Mouse (Mus musculus): ENCODE measurements around the gene Il22ra1. TPM values are rescaled to one million over a fixed set of nuclear protein-coding genes. Genes with fewer than 3 reads are reported as not detected.

Gene Il22ra1
- polyA plus RNA-seq, 1 experiment from 2014 or later = not detected

- H3K4me2 ChIP-seq (ENCODE audit: low read depth) = no peak overlapping the region
- no peaks in the 10 kb centered on the region for H3K4me1 ChIP-seq (ENCODE audit: control insufficient read depth, insufficient read depth, low read length)
- no peaks in the 10 kb centered on the region for H3K27me3 ChIP-seq (ENCODE audit: control insufficient read depth, insufficient read depth, low read length)
- no peak overlapping the region for H3K4me3 ChIP-seq (ENCODE audit: low read depth, low read length)
- ATAC-seq (ENCODE audit: insufficient read depth, low FRiP score, low TSS enrichment) (no peak), DNase-seq (ENCODE audit: low spot score) (no peak)
- WGBS = 80% methylated on average over 6 of the region's 6 CpGs
- H3K27ac ChIP-seq (ENCODE audit: low read depth, low read length) = no peak overlapping the region
- H3K9me3 ChIP-seq (ENCODE audit: control insufficient read depth, low read length) = no peaks in the 10 kb centered on the region
- H3K9ac ChIP-seq (ENCODE audit: low read length) = no peak overlapping the region
- H3K36me3 ChIP-seq (ENCODE audit: control insufficient read depth, insufficient read depth, low read length) = no peaks in the 10 kb centered on the region
Observed at GRCm38 (mm10) chr4:135787271-135787670, 59.3 kb downstream of the Il22ra1 start.

- 71% methylated on average over 2 of the region's 2 CpGs for WGBS
- Histone ChIP-seq H3K9me3 (ENCODE audit: control insufficient read depth, low read length) (no peaks in the 10 kb centered on the region), H3K4me2 (ENCODE audit: low read depth) (no peak overlapping the region), H3K27me3 (ENCODE audit: control insufficient read depth, insufficient read depth, low read length) (no peaks in the 10 kb centered on the region), H3K4me3 (ENCODE audit: low read depth, low read length) (no peak overlapping the region), H3K36me3 (ENCODE audit: control insufficient read depth, insufficient read depth, low read length) (no peaks in the 10 kb centered on the region), H3K27ac (ENCODE audit: low read depth, low read length) (no peak overlapping the region), H3K4me1 (ENCODE audit: control insufficient read depth, insufficient read depth, low read length) (no peaks in the 10 kb centered on the region), H3K9ac (ENCODE audit: low read length) (no peak overlapping the region)
- ATAC-seq (ENCODE audit: insufficient read depth, low FRiP score, low TSS enrichment) (no peak), DNase-seq (ENCODE audit: low spot score) (no peak)
Observed at GRCm38 (mm10) chr4:135789135-135789534, 61.2 kb downstream of the Il22ra1 start.

GRCm38 (mm10) chr4:135792821-135793220, 64.8 kb downstream of the Il22ra1 start:
- H3K36me3 ChIP-seq (ENCODE audit: control insufficient read depth, insufficient read depth, low read length) = no peaks in the 10 kb centered on the region
- no peak overlapping the region for H3K27ac ChIP-seq (ENCODE audit: low read depth, low read length)
- no peaks in the 10 kb centered on the region for H3K27me3 ChIP-seq (ENCODE audit: control insufficient read depth, insufficient read depth, low read length)
- no peaks in the 10 kb centered on the region for H3K4me1 ChIP-seq (ENCODE audit: control insufficient read depth, insufficient read depth, low read length)
- no peaks in the 10 kb centered on the region for H3K9me3 ChIP-seq (ENCODE audit: control insufficient read depth, low read length)
- H3K4me2 ChIP-seq (ENCODE audit: low read depth) = no peak overlapping the region
- ATAC-seq (ENCODE audit: insufficient read depth, low FRiP score, low TSS enrichment) = no peak
- 89% methylated on average over 5 of the region's 5 CpGs for WGBS
- no peak for DNase-seq (ENCODE audit: low spot score)
- H3K9ac ChIP-seq (ENCODE audit: low read length) = no peak overlapping the region
- H3K4me3 ChIP-seq (ENCODE audit: low read depth, low read length) = no peak overlapping the region

- no peaks in the 10 kb centered on the region for H3K27me3 ChIP-seq (ENCODE audit: control insufficient read depth, insufficient read depth, low read length)
- no peaks in the 10 kb centered on the region for H3K9me3 ChIP-seq (ENCODE audit: control insufficient read depth, low read length)
- WGBS = 47% methylated on average over 9 of the region's 11 CpGs
- H3K27ac ChIP-seq (ENCODE audit: low read depth, low read length) = no peak overlapping the region
- no peak for DNase-seq (ENCODE audit: low spot score)
- no peak for ATAC-seq (ENCODE audit: insufficient read depth, low FRiP score, low TSS enrichment)
- no peaks in the 10 kb centered on the region for H3K4me1 ChIP-seq (ENCODE audit: control insufficient read depth, insufficient read depth, low read length)
- no peak overlapping the region for H3K4me3 ChIP-seq (ENCODE audit: low read depth, low read length)
- H3K36me3 ChIP-seq (ENCODE audit: control insufficient read depth, insufficient read depth, low read length) = no peaks in the 10 kb centered on the region
- H3K4me2 ChIP-seq (ENCODE audit: low read depth) = no peak overlapping the region
- H3K9ac ChIP-seq (ENCODE audit: low read length) = no peak overlapping the region
Observed at GRCm38 (mm10) chr4:135797931-135798330, 70.0 kb downstream of the Il22ra1 start.

GRCm38 (mm10) chr4:135801543-135801942, 73.6 kb downstream of the Il22ra1 start:
- no peaks in the 10 kb centered on the region for H3K27me3 ChIP-seq (ENCODE audit: control insufficient read depth, insufficient read depth, low read length)
- H3K4me3 ChIP-seq (ENCODE audit: low read depth, low read length) = no peak overlapping the region
- no peaks in the 10 kb centered on the region for H3K9me3 ChIP-seq (ENCODE audit: control insufficient read depth, low read length)
- no peak overlapping the region for H3K27ac ChIP-seq (ENCODE audit: low read depth, low read length)
- no peak overlapping the region for H3K4me2 ChIP-seq (ENCODE audit: low read depth)
- WGBS = 22% methylated on average over 8 of the region's 8 CpGs
- H3K9ac ChIP-seq (ENCODE audit: low read length) = no peak overlapping the region
- ATAC-seq (ENCODE audit: insufficient read depth, low FRiP score, low TSS enrichment) = no peak
- DNase-seq (ENCODE audit: low spot score) = peak; percentile 88
- no peaks in the 10 kb centered on the region for H3K4me1 ChIP-seq (ENCODE audit: control insufficient read depth, insufficient read depth, low read length)
- no peaks in the 10 kb centered on the region for H3K36me3 ChIP-seq (ENCODE audit: control insufficient read depth, insufficient read depth, low read length)

Other genes with a start within 250 kb of the Il22ra1 start
- gene Stpg1, start 233.4 kb upstream of the Il22ra1 start, polyA plus RNA-seq (2014; fragmentation: Nextera tagmentation; extraction: Ambion mirVana) = 0.37 and 0.72 TPM in 2 replicates
- gene Nipal3, start 233.1 kb upstream of the Il22ra1 start, polyA plus RNA-seq (2014; fragmentation: Nextera tagmentation; extraction: Ambion mirVana) = 2.1 and 4.4 TPM in 2 replicates
- 4.2 and 4.3 TPM in 2 replicates for gene Grhl3, start 154.5 kb upstream of the Il22ra1 start, polyA plus RNA-seq (2014; fragmentation: Nextera tagmentation; extraction: Ambion mirVana)
- gene Ifnlr1, start 41.9 kb upstream of the Il22ra1 start, polyA plus RNA-seq (2014; fragmentation: Nextera tagmentation; extraction: Ambion mirVana) = 0.05 and 0.16 TPM in 2 replicates
- gene Myom3, start 31.5 kb downstream of the Il22ra1 start, polyA plus RNA-seq (2014; fragmentation: Nextera tagmentation; extraction: Ambion mirVana) = 0.62 and 0.93 TPM in 2 replicates
- gene Srsf10, start 127.6 kb downstream of the Il22ra1 start, polyA plus RNA-seq (2014; fragmentation: Nextera tagmentation; extraction: Ambion mirVana) = 349 and 359 TPM in 2 replicates
- gene Pnrc2, start 145.7 kb downstream of the Il22ra1 start, polyA plus RNA-seq (2014; fragmentation: Nextera tagmentation; extraction: Ambion mirVana) = 196 and 201 TPM in 2 replicates
- 0.38 and 1.0 TPM in 2 replicates for gene Cnr2, start 167.2 kb downstream of the Il22ra1 start, polyA plus RNA-seq (2014; fragmentation: Nextera tagmentation; extraction: Ambion mirVana)
- 47.2 and 60.6 TPM in 2 replicates for gene Fuca1, start 192.6 kb downstream of the Il22ra1 start, polyA plus RNA-seq (2014; fragmentation: Nextera tagmentation; extraction: Ambion mirVana)
- 62.3 and 62.7 TPM in 2 replicates for gene Hmgcl, start 218.3 kb downstream of the Il22ra1 start, polyA plus RNA-seq (2014; fragmentation: Nextera tagmentation; extraction: Ambion mirVana)
- 34.2 and 36.4 TPM in 2 replicates for gene Gale, start 235.6 kb downstream of the Il22ra1 start, polyA plus RNA-seq (2014; fragmentation: Nextera tagmentation; extraction: Ambion mirVana)
- gene Lypla2, start 244.5 kb downstream of the Il22ra1 start, polyA plus RNA-seq (2014; fragmentation: Nextera tagmentation; extraction: Ambion mirVana) = 161 and 171 TPM in 2 replicates

Data from neural tube, embryonic 11.5 days (tissue).